Mouse (Mus musculus): Measurements from ENCODE around the gene Rpsa.
A peak's percentile ranks its signal among the peaks of the same experiment; 100 is the strongest.

Rpsa gene

DNA sequence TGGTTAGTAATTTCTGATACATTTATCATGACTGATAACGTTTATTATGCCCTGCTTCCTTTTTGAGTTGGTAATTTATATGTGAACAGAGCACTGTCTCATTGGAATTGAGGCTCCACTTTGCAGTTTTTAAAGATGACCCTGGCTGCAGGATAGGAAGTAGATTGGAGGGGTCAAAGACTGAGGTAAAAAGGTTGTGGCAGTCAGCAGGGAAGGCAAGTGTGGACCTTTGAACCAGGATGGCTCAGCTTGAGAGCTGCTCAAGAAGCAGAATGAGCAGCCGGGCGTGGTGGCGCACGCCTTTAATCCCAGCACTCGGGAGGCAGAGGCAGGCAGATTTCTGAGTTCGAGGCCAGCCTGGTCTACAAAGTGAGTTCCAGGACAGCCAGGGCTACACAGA lies 14.0 kb upstream of the Rpsa start:
- no peak for DNase-seq (ENCODE audit: low spot score in 2 of 2)

DNA sequence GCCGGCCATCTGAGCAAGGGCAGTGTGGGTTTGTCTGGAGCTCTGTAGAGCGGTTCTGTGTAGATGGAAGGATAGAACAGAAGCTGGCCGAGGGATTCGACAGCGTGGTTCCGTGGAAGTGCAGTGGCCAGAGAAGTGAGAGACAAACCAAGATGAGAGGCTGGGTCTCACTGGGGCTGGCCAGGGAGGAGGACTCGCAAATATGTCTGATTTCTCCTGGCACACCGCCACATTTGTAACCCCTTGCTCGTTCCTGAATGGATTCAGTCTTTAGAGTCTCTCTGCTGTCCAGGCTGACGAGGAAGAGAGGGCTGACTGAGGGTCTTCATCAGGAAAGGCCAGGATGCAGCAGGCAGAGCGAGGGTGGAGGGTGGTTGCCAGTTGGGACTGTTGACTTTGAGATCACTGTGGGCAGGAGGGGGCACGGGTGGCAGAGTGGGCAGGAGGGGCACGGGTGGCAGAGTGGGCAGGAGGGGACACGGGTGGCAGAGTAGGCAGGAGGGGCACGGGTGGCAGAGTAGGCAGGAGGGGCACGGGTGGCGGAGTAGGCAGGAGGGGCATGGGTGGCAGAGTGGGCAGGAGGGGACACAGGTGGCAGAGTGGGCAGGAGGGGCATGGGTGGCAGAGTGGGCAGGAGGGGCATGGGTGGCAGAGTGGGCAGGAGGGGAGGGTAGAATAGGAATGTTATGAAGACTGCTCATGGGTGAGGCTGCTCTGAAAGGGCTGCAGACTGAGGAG lies 13.3 kb upstream of the Rpsa start:
- no peak for DNase-seq (ENCODE audit: low spot score in 2 of 2)

DNA sequence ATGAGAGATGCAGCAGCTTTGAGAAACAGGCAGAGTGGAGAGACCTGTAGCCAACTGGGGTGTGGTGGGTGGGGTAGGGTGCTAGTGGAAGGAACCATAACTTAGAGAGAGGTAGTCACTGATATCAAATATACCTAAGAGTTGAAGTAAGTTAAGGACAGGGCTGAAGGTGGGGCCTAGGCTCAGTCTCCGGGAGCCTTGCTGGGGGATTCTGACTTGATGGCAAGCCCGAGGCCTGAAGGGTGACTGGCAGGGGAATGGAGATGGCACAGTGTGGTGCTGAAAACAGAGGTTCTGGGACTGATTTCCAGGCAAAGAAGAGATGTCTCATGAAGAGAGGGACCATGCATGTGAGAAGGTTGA lies 12.7 kb upstream of the Rpsa start:
- no peak for DNase-seq (ENCODE audit: low spot score in 2 of 2)

DNA sequence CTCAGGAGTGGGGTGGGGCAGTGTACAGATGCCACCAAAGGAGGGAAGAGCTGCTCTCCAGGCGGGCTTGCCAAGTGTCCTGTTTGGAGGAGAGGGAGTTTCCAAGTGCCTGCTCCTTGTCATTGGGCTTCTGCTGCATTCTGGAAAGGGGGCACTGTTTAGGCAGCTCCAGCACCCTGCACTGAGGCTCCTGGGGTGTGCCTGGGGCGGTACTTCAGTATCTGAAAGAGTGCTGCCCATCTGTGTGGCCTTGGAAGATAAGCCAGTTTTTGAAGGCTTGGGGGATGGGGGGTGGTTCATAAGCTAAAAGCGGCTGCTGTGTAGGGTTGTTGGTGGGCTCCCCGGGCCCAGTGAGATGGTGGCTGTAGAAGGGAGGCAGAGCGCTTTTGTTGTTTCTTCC lies 11.9 kb upstream of the Rpsa start:
- DNase-seq (ENCODE audit: low spot score in 2 of 2): no peak

DNA sequence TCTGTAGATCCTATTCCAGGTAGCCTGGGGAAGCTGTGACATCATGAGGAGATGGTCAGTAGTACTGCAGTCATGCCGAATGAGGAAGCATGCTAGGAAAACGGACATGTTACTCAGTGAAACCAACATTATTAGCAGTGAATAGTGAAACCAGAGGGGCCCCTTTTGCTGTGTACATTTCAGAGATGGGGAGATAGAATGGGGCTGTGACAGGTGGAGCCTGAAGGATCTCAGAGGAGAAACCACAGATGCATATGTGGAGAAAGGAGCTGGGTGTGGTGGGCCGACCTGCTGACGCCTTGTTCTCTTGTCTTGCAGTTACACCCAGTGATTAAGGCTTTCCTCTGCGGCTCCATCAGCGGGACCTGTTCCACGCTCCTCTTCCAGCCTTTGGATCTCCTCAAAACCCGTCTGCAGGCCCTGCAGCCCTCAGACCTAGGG lies 11.3 kb upstream of the Rpsa start:
- DNase-seq (ENCODE audit: low spot score in 2 of 2): no peak

DNA sequence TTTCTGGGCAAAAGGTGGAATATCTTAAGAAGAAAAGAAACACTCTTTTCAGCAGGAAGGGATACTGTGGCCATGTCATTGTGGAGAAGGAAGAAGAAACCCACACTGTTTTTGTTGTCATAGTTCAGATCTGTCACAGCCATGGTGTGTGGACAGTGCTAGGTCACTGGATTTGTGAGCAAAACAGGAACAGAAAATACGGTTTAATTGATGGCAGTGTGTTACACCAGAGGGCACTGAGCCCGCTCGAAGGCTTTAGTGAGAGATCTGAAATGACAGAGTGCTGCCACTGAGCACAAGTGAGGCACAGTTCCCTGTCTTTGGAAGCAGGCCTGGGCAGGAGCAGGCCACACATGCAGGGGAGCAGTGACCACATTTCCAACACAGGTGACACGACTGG lies 9.3 kb upstream of the Rpsa start:
- no peak for DNase-seq (ENCODE audit: low spot score in 2 of 2)

DNA sequence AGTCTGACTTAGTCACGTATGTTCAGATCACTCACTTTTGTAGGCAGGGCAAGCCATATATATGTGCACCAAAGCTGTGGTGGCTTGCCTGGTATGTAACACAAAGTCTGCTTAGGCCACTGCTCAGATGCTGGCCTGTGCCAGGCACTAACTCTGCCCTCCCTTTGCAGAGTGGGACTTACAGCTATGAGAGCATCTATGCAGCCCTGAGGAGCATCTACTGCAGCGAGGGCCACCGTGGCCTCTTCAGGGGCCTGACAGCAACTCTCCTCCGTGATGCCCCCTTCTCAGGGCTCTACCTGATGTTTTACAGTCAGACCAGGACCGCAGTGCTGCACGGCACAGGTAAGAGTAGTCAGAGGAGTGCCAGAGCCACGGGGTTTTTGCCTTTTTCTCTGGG lies 7.0 kb upstream of the Rpsa start:
- DNase-seq (ENCODE audit: low spot score in 2 of 2): no peak

DNA sequence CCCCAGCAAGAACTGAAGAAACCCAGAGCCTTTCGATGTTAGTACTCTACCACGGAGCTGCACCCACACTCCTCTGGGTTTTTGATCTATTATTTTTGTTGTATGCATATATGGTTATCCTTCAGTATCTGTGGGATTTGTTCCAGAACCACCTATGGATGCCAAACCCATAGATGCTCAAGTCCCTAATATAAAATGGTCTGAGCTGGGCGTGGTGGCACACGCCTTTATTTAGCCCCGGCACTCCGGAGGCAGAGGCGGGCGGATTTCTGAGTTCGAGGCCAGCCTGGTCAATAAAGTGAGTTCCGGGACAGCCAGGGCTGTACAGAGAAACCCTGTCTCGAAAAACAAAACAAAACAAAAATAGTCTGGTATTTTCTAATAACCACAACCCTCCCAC lies 621 bp upstream of the Rpsa start:
- no peak for DNase-seq (ENCODE audit: low spot score in 2 of 2)

DNA sequence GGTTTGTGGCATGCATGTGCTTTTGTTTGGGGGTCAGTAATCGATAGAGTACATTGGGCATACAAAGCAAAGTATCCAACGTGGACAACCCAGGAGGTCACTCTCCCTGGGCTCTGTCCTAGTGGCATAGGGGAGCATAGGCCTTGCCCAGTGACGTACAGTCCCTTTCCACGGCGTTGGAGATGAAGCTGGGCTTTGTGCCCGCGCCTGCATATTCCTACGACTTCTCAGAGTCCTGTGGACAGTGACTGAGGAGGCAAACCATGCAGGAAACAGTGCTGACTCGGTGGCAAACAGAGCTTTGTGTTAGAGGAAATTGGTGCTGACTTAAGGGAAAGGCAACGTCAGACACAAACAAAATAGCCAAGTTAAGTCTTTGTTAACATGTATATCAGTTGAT lies 1.8 kb downstream of the Rpsa start:
- DNase-seq (ENCODE audit: low spot score in 2 of 2): no peak

DNA sequence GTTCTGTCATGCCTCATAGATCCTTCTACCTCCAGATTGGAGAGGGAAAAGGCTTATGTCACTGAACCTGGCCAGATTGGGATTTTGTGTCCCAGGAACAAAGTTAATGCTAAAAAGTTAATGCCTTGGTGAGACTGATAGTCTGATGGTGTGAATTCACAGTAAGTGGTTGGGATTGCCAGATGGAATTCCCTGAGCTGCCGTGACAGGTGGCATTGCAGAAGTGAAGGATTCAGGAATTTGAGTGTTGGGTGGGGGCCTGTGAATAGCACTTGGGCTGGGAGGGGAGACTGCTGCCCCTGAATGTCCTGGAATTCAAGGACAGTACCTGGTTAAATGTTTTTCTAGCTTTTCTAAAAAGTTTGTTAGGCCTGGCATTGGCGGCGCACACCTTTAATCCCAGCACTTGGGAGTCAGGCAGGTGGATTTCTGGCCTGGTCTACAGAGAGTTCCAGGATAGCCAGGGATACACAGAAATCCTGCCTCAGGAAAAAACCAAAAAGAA lies 4.3 kb downstream of the Rpsa start:
- DNase-seq (ENCODE audit: low spot score in 2 of 2): no peak

DNA sequence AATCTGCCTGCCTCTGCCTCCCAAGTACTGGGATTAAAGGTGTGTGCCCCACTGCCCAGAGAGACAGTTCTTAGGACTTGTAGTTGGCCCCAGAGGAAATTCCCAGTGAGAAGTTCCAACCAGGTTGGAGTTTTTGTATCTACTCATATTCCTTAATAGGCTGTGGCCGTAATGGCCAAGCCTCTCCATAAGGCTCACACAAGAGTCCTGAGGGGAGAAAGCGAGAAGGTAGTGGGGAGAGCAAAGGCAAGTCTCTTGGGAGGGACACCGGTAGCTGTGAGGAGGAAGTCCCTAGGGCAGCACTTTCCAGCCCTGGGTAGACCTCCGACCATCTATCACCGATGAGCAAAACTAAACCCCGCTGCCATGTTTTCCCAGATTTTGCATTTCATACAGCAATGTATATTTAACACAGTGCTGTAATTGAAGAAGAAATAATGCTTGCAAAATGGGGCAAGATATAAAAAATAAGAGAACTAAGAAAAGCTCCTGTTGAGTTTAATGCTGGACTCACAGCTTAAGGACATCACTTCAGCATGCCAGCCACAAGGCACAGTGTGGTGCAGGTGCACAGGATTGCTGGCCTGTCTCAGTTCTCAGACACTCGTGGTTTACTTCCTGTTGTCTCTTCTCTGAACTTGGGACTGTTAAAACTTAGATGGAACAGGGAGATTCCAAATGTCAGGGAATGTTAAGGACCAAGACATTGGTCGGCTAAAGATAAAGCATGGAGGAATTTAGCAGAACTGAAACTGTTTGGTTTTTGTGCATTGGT lies 5.7 kb downstream of the Rpsa start:
- no peak for DNase-seq (ENCODE audit: low spot score in 2 of 2)

DNA sequence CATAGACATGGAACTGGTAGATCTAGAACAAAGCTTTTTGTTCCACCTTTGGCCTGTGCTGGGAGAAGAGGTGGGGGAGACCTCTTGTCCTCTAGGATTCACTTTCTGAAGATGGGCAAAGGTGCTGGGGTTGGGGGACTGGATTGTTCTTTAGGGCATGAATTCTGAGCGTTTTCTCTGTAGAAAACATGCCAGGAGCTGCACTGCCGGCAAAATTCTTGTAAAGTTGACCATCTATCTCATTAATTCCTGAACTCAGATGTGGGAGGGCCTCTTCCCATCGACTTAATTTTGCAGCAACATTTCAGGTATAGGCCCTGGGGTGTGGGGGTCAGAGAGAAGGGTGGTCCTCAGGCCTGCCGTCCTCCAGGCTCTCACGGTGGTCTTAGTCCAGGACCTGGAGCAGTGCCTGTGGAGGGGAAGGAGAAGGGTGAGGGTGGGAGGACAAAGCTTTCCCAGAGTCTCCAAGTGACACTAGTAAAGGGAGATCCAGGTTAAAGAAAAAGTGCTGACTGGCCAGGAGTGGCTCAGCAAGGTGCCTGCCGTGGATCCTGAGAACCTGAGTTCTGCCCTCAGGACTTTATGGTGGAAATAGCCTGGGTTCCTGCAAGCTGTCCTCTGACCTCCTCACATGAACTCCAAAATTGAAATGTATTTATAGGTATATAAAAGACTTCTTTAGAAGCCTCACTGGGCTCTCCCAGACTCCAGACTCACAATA lies 6.4 kb downstream of the Rpsa start:
- DNase-seq (ENCODE audit: low spot score in 2 of 2): no peak

DNA sequence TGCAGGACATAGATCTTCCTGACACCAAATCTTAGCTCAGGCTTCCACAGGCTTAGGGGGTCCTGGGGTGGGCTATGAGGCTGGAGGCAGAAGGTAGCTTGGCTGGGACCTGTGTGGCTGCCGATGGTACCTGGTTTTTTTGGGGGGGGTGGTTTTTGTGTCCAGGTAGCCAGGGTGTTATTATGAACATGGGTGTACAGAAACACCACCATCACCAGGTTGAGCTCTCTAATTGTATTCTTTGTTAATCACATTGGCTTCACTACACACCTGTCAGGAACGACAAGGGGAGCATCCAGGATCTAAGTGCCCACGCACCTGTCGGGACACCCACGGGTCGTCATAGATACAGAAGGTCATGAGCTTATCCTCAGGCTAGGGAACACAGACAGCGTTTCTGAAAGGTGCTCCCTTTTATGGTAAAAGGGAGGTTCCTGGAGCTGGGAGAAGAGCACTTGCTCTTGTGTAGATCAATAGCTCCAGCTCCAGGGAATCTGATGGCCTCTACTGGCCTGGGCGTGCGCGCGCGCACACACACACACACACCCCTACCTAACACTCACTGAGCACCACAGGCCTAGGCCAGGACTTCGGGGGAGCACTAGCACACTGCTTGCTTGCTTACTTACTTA lies 7.2 kb downstream of the Rpsa start:
- no peak for DNase-seq (ENCODE audit: low spot score in 2 of 2)

DNA sequence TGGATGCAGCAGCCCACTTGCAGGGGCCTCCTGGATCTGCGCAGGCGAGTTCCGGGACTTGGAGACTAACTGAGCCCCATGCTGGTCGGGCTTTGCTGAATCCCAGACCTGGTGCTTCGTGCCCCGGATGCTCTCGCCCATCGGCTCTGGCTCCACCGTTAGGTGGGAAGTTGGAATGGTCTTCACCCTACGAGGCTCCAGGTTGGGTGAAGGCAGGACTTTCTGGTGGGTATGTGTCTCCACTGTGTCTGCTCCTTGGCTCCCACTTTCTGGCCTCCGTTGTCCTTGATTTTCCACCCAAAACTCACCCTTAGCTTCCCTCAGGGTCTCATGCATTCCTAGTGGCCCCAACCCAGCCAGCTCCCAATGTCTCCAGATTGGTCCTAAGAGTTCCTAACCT lies 8.0 kb downstream of the Rpsa start:
- no peak for DNase-seq (ENCODE audit: low spot score in 2 of 2)

DNA sequence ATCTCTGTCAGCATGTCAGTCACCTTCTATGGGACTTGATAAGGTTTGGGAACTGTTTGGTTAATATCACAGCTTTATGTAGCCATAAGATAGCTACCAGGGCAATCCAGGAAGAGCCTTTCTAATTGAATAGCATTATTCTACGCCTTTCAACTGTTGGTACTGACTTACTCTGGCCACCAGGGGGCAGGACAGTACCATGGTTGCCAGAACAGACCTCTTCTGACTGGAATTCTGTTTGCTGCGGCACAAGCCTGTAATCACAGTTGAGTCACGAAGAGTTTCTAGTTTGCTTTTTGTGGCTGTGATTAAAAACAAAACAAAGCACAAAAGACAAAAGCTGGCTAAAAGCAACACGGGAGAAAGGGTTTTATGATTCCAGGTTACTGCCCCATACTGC lies 13.2 kb downstream of the Rpsa start:
- DNase-seq (ENCODE audit: low spot score in 2 of 2): peak in 1 of 2 experiments; percentile 81

DNA sequence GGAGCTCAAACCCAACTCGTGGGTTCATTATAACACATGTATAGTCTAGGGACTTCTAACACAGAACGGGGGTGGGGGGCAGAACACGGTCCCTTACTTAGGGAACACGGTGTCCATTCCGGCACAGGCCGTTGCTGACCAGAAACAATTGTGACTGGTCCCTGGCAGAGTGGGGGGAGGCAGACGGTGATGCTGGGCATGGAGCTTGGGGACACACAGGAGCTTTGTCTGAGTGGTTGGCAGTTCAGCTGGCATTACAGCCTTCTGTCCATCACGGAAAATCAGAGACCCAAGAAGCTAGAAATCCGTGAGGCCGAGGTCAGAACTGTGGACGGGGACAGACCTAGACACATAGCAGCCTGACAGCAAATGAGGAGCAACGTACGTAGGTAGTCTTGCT lies 17.0 kb downstream of the Rpsa start:
- peak in 1 of 2 experiments; percentile 27 for DNase-seq (ENCODE audit: low spot score in 2 of 2)

DNA sequence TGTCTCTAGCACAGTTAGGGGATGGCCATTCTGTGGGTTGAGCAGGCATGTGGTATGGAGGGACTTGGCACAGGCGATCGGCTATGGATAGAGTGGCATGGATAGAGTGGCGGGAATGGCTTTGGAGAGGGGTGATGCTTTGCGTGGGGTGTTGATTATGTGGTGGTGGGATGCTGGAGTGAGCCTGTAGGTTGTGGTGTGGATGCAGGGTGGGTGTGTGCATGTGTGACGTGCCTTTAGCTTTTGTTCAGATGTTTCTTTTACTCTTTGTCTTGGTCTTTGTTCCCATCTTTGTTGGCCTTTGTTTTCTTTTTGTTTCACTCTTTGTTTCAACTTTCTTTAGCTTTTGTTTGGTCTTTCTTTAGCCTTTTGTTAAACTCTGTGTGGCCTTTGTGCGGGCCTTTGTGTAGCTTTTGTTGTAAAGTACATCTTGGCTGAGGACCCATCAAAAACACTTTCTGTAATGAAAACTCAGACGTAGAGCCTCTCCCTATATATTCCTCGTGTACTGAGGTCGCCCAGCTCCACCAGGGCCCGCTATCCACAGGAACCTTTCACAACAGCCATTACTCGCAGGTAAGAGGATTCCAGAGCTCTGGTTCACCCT lies 21.8 kb downstream of the Rpsa start, which contains the start of gene Mobp:
Gene Mobp, plus strand, starts transcription at position 486 of the 607 bp plus-strand sequence.
- DNase-seq (ENCODE audit: low spot score in 2 of 2): peak; percentile 24 to 51

DNA sequence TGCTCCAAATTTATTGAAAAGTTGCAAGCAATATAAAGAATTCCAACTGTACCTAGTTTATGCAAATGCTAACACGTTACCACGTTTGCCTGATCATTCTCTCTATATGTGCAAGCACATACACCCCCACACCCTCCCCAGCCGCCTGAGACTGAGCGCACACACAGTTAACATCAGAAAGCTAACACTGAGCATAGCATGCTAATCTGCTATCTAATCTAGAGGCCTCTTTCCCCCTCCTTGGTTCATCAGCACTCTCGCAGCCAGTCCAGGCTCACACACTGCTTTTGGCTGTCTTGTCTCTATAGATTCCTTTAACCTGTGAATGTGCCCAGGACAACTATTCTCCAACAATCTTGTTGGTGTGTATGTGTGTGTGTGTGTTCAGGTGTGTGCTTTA lies 23.7 kb downstream of the Rpsa start:
- no peak for DNase-seq (ENCODE audit: low spot score in 2 of 2)

DNA sequence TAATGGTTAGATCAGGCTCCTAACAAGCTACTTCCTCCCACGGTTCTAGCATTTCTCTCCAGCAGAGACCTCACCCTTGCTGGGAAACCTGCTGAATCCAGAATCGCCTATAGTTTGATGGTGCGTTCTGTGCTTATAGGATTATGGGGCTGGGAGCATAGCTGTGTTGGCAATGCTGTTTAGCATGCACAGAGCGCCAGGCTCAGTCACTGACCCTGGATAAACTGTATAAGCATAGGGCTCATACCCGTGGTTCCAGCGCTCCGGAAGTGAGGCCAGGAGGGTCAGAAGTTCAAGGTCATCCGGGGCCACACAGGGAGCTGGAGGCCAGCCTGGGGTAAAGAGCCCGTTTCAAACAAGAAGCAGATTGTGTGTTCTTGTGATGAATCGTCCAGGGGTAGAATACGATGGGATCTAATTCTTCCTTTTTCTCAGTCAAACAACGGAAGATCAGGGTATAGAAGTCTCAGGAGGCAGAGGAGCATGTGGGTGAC lies 24.5 kb downstream of the Rpsa start:
- DNase-seq (ENCODE audit: low spot score in 2 of 2): no peak

DNA sequence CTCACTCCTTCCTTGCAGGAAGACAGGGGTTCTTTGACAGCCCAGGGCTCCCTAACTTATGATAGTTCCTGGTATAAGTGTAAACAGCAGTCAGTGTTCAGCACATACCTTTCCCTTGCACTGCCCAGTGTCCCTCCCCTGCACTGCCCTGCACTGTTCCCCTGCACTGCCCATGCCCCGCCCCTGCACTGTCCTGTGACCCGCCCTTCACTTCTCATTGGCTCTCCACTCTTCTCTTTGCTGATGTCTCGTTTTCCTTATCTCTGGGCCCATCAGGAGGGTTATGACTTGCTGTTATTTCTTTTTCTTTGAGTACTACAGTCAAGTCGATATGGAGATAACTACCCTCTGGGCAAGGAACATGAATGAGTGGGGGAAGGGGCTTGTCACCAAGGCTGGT lies 30.6 kb downstream of the Rpsa start:
- no peak for DNase-seq (ENCODE audit: low spot score in 2 of 2)

DNA sequence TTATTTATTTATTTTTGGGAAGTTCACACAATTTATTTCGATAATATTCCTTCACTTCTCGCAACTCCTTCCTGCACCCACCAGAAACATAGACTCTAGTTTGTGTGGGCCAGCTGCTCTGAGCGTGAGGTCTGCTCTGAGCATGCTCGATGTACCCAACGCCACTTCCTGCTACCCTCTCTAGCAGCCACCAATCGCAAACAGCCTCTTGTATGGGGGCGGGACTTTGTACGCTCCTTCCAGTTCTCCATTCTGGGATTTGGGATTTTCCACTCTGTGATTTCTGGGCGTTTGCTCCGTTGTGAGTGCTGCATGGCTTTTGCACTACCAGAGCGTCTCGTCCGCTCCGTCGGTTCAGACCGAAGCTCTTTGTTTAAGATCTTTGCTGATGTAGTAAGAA lies 36.4 kb downstream of the Rpsa start:
- DNase-seq (ENCODE audit: low spot score in 2 of 2): no peak

All from left cerebral cortex, adult 9 months (tissue).